Mouse (Mus musculus) CD4-positive, CD25-positive, alpha-beta regulatory T cell, adult 4 months (primary cell): ENCODE measurements around the gene Tia1. TPM values are rescaled to one million over a fixed set of nuclear protein-coding genes. Genes with fewer than 3 reads are reported as not detected.
"Not testable (repeated sequence)": the region's sequence is repeated elsewhere in the genome, so short reads cannot be mapped to it uniquely, and the experiment has no call there.

Experiments
- ATAC-seq: one replicate; pipeline ENCODE4 v1.8.0; 2017
- polyA plus RNA-seq, 2 experiments: library from polyadenylated mRNA; unstranded; fragments of 100-300 nt; shearing (Covaris generic); gene quantifications; one replicate each; pipeline ENCODE4 v1.2.1; 2017

The Tia1 gene
- polyA plus RNA-seq, result 100 to 1,000 TPM; 117 to 139 TPM

DNA sequence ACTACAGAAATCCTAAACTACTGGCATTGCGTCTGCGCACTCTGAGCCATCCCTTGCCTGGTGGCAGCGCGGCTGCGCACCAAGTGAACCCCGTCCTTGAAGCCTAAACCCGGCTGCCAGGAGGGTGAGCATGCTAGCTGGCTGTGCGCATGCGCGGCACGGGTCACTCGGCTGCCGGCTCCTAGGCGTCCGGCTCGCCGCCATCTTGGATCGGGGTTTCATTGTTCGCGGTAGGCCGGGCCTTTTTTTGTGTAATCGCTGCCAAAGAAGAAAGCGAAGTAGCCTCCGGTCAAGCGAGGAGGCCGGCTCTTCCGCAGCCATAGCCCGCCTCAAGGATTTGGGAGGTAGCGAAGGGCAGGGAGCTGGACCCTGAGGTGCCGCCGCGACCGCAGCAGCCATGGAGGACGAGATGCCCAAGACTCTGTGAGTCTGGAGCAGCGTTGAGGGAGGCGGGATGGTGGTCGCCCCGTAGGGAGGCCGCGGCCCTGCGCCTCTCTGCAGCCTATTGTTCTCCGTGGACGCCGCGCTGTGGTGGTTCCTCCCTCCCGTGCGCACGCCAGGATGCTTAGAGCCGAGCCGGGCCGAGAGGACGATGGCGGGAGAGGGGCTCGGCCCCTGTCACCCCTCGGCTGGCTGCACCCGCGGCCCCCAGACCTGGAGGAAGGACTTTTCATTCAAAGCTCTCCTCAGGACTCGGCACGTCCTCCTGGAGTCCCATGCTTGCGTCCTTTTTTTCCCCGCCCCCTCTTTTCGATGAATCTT is at the start of gene Tia1:
Gene Tia1, plus strand, starts transcription at position 120 of the 762 bp plus-strand sequence.
- peak; percentile 85 for ATAC-seq

DNA sequence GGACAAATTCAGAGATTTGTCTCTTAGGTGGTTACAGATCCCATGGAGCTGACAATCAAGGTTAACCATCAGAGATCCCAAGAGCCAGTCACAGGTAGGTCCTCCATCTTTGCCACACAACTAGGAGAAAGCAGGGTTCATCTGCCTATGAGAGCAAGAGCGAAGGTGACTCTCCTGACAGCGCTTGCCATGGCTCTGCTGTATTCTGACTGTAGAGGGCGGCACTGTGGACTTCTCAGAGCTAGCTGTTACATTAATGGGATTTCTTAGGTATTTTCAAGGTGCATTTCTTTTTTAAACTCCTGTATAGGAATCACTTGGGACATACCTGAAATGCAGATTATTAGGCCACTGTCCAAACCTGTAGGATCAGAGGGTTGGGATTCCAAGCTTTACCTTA is 49.1 kb upstream of the Tia1 start:
- ATAC-seq, result no peak

DNA sequence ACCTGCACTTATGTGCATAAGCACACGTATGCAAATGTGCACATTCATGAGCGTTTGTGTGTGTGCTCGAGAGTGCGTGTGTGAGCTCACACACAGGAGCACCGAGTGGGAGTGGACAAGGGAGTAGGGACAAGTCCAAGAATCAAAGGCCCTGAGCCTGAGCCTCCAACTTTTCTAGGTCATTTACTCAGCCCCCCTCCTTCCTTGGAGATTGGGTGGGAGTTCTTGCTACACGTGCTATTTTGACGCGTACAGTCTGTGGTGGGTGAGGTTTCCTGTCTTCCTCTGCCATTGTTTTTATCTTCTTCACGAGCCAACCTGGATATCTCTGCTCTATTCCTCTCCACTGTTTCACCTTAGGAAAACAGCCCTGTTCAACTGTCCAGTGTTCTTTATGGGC is 47.1 kb upstream of the Tia1 start:
- ATAC-seq, result no peak

DNA sequence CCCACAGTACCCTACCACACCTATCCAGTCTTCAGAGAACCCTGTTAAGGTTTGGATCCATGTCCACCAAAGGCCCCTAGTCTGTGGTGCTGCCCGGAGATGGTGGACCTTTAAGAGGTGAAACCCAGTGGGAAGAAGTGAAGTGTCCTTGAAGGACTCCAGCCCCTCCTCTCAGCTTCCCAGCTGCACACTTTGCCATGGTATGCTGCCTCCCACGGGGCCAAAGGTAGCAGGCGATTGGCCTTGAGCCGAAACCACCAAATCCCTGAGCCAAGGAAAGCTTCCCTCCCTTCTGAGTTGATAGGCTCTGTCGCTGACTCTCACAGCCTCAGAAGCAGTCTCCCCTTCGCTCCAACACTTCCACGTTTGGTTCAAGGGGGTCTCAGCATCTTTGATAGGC is 43.3 kb upstream of the Tia1 start:
- no peak for ATAC-seq

DNA sequence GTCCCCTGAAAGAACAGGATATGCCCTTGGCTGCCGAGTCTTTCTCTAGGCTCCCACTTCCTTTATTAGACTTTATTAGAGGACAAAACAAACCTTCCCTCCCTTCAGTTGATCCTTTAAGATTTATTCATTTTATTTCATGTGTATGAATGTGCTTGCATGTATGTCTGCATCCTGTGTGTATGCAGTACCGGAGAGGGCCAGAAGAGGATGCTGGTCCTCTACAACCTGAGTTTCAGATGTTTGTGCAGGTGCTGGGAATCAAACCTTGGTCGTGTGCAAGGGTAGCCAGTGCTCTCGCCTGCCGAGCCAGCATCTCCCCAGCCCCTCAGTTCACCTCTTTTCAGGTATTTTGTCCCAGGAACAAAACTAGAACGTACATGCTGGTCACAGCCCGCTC is 42.6 kb upstream of the Tia1 start:
- no peak for ATAC-seq

DNA sequence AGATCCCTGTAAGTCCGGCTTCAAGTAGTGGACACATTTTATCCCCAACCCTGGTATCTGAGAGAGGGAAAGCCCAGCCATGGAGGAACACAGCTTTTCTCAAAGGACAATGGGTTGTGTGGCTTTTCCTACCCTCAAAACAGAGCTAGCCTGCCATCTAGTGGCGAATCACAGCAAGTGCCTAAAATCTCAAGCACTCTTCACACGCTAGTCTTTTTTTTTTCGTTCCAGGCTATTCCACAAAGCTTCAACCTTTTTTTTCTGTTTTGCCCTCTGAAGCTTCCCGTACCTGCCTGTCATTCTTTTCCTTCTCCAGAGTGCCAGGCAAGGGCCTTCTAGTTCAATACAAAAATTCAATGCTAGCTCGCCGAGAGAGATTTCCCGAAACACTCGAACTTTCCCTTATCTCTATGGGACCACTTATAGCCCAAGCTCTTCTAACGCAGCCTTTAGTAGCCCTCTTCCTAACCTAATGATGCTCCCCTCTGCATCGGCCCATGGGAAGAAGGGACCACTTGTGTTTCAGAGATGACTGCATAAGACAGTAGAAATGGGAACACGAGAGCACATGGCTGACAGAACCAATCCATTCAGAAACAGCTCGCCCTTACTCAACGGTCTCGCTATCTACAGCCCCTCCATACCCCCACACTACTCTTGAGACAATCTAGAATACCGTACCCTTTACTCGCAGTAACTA is 39.4 kb upstream of the Tia1 start:
- ATAC-seq, result peak; percentile 33

DNA sequence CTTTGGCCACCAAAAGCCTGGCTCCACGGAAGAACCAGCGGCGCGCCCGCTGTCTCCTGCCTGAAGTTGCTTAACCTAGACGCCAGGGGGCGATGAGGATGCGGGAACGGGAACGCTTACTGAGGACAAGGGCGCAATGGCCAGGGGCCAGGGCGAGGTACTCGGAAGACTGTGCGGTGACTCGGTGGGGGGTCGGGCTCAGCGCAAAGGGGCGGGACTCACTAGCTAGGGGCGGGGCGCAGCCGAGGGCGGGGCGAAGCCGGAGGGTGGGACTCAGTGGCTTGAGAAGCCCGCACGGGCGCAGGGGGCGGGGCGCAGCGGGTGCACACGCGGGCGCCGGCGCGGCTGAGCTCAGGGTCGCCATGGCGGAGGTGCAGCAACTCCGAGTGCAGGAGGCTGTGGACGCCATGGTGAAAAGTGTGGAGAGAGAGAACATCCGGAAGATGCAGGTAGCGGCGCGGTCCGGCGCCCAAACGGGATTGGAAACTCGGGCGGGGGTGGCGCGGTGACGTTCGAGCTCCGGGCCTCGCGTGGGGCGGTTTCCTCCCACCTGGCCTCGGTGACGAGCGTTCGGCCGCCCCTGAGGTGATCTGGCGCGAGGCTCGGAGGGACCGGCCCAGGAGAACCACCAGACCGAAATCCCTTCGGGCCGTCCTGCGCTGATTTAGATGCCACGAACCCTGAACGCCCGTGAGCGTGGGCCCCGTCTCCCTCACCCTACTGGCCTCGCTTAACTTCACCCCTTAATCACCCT is 38.5 kb upstream of the Tia1 start, which contains the start of gene Fam136a:
Gene Fam136a, plus strand, starts transcription at position 276 of the 754 bp plus-strand sequence.
- peak; percentile 86 for ATAC-seq

DNA sequence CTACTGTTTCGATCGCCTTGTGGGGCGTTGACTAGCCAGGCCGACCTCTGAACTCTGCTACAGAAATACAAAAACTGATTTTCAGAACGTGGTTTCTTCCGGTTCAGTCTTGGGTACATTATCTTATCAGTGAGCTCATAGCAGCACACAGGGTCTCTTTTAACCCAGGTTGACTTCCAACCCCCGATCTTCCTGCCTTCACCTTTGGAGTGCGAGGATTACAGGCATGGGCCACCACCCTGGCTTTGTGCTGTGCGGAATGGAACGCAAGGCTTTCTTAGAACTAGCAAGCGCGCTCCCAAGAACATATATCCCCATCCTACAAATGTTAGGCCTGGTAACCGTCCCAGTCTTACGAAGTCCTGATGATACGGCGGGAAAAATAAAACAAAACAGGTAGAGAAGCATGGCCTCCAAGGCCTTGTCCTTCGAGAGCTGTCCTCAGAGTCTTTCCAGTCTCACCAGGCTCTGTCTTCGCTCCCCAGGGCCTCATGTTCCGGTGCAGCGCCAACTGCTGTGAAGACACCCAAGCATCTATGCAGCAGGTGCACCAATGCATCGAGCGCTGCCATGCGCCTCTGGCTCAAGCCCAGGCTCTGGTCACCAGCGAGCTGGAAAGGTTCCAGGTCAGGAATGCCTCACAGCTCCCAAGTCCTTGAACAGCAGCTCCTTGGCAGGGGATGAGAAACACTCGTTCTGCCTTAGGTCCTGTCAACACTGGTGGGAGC is 37.7 kb upstream of the Tia1 start:
- no peak for ATAC-seq

DNA sequence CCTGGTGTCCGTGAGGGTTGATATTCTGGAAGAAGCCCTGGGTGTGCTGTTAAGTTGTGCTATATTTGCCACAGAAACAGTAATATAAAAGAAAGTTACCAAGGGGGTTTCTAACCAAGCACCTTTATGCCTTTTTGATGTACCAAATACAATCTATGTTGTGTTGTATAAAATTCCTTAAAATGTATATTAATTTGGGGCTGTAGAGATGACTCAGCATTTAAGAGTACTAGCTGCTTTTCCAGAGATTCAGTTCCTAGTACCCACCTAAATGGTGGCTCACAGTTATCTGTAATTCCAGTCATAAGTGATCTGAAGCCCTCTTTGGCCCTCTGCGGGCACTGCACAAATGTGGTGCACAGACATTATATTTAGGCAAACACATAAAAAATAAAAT is 37.2 kb upstream of the Tia1 start:
- no peak for ATAC-seq

DNA sequence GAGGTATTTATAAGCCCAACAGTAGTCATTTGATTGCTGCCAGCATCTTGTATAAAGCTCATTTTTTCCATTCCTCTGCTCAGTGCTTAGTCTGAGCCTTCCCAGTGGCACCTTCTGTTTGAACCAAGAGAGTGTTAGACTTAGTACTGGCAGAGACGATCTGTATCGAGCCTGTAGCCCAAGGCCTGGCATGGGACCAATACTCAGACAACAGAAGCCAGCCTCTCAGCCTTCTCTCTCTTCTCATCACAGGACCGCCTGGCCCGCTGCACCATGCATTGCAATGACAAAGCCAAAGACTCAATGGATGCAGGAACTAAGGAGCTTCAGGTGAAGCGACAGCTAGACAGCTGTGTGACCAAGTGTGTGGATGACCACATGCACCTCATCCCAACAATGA is 35.5 kb upstream of the Tia1 start:
- no peak for ATAC-seq

DNA sequence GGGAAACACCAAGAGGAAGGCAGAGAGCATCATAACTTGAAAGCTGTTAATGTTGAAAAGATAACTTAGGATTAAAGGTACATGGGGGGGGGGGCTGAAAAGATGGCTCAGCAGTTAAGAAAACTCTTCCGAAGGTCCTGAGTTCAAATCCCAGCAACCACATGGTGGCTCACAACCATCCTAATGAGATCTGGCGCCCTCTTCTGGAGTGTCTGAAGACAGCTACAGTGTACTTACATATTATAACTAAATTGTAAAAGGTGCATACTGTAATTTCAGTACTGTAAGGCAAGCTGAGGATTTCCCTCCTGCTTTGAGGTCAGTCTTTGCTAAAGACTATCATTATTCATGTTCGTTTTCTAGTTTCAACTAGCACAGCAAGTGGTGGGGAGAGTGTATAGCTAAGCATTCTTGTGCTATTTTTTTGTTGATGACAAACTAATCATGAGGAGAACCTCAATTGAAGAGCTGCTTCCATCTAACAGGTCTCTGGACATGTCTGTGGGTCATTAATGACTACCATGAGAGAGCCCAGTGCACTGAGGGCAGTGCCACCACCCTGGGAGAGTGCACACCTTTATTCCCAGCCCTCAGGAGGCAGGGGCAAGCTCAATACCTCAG is 33.8 kb upstream of the Tia1 start:
- no peak for ATAC-seq

DNA sequence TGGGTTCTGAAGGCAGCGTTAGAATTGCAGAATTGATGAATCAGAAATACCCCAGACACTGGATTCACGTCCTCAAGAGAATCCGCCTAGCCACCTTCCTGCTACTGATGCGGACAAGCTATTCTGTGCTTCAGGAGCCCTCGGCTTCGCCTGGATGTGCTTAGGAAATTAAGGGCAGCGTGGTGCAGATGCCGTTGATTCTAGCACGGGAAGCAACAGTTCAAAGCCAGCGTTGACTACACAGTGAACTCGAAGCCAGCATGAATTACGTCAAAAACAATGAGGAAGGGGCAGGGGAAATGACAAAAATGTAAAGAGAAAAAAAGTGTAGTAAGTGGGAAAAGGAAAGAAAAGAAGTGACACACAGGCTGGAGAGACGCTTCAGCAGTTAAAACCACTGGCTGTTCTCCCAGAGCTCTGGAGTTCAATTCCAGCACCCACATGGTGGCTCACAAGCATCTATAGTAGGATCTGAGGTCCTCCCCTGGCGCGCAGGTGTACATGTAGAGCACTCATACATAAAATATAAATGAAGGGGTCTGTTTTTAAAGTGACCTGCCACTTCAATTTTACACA is 33.2 kb upstream of the Tia1 start, which contains the start of gene Snrpg:
Gene Snrpg, plus strand, starts transcription at position 541 of the 576 bp plus-strand sequence.
- peak; percentile 14 for ATAC-seq

DNA sequence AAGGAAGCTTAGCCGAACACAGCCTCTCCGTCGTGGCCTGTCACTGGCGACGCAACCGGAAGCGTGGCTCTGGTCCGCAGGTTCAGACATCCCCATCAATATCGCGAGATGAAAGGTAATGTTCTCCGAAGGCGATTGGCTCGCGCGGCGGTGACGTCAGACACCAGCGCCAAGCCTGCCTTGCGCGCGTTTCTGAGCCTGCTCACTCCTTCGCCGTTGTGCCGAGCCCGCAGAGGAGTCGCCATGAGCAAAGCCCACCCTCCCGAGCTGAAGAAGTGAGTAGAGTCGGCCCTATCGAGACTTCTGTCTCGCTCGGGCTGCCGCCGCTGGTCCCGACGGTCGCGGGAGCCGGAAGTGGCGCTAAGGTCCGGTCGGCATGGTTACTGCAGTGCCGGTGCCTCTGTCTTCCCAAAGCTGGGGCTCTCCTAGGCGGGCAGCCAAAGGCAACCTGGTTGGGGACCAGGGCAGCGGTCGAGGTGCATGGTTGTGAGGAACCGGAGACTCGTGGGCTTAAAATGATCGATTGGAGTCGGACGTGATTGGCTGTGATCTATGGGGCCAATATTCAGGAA is 32.6 kb upstream of the Tia1 start:
- peak; percentile 98 for ATAC-seq

DNA sequence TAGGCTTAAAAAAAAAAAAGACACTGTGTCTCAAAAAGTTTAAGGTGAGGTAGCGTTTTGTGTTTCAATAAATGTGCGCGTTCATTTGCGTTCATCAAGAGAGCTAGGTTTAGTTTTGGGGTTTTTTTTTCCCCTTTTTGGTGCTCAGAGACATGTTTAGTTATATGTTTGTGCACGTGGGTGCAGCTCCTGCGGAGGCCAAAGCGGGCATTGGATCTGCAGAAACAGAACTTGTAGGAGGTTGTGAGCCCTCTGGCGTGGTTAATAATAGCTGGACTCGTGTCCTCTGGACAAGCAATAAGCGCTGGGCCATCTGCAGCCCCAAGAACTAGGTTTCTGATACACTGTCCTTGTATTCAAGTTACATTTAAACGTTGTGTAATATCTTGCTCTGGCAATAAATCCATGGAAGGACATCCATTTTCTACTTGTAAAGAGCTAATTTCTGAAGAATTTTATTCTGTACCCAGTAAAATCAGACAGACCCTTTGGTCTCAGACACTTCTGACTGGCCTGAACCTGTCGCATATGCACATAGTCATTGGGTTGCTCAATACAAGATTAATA is 32.0 kb upstream of the Tia1 start:
- ATAC-seq, result no peak

DNA sequence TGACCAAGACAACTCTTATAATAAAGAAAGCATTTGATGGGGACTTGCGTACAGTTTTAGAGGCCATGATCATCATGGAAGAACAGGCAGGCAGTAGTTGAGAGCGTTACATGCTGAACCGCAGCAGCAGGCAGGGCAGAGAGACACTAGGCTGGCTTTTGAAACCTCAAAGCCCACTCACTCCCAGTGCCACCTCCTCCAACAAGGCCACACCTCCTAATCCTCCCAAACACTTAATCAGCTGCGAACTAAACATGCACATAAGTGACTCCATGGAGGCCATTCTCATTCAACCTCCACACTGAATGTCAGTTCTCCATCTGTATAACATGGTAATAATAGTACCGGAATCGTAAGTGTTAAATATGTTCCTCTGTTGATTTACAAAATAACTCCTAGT is 30.5 kb upstream of the Tia1 start:
- no peak for ATAC-seq

DNA sequence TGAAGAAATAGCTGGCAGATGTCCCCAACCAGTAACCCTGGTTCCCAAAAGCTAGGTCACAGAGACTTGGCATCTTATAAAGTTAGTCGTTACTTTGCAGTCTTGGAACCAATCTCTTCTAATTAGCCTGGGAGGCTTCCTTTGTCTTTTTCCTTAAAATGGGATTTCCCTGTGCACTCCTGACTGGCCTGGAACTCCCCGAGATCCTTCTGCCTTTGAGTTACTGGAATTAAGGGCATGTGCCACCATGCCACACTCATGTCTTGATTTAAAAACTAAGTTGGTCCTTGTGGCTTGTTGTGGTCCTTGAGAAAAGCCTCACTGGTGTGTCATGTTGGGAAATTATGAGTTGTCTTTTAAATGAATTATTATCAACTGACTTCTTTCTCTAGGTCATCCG is 25.7 kb upstream of the Tia1 start:
- no peak for ATAC-seq

DNA sequence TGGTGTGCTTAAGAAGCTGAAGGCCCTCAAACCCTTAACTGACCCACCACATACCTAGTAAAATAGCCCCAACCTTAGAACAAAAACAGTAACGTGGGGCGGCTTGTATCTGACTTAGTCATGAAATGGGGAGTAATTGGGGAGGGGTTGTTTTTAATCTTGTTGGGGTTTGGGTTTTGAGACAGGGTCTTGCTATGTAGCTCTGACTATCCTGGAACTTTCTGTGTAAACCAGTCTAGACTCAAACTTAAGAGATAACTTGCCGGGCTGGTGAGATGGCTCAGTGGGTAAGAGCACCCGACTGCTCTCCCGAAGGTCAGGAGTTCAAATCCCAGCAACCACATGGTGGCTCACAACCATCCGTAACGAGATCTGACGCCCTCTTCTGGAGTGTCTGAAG is 23.9 kb upstream of the Tia1 start:
- ATAC-seq, result not testable (repeated sequence)

DNA sequence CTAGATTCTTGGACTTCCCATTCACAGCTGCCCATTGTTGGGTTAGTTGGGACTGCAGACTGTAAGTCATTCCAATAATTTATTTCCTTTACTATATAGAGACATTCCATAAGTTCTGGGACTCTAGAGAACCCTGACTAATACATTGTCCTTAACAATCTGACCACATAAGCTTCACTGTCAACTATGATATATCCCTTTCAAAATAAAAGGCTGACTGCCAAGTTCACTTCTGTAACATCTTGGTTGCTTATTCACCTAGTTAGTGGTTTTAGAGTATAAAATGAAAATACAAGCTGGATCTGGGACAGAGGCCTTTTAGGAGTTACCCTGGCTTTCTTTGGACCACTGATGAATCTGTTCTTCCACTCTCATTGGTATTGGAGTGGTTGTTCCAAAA is 21.5 kb upstream of the Tia1 start:
- no peak for ATAC-seq

DNA sequence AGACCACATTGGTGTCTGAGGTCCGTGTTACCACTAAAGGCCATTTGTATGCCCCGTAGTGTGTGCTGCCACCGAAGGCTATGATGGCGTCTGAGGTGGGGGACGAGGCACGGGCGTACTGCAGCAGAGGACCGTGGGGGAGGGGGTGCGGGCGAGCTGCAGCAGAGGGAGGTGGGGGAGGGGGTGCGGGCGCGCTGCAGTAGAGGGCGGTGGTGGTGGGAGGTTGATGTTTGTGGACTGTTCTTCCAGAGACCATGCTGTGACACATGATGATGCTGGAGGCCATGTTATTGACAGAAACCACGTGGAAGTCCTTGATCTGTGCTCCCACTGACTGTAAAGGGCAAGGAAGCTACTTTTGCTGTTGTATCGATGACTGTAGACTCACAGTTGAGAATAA is 20.6 kb upstream of the Tia1 start:
- ATAC-seq, result no peak

DNA sequence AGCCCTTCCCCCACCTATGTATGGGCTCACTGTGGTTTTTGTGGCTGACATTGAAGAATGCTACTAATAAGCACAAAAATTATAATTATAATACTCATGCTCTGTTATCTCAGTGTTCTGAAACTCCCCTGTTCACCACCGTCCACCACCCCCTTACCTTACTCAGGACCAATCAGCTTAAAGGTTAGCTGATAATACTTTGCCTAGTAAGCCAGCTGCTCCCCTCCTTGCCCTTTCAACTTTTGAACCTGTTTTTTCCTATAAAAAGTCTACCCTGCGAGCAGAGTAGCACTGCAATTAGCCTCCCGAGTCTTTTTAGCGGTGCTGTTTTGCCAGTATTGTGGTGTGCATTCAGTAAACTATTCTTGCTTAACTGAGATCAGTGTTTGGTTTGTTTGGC is 19.3 kb upstream of the Tia1 start:
- ATAC-seq, result no peak
